Mouse (Mus musculus) bone marrow, adult 2 months (tissue): ENCODE measurements around the gene Galntl5.

Source experiments
- CTCF ChIP-seq: fragments of 200-500 bp; IDR thresholded peaks from 2 replicates; pipeline ENCODE4 v1.5.1; 2011; ENCODE audit warnings: low read length, control low read depth; ENCODE audit not compliant: control insufficient read depth, insufficient read depth
- POLR2A ChIP-seq: fragments of 200-500 bp; IDR thresholded peaks from 2 replicates; pipeline ENCODE4 v1.6.1; 2011; ENCODE audit warnings: low read depth, mild to moderate bottlenecking, control low read depth, low read length, borderline replicate concordance; ENCODE audit not compliant: control insufficient read depth

DNA sequence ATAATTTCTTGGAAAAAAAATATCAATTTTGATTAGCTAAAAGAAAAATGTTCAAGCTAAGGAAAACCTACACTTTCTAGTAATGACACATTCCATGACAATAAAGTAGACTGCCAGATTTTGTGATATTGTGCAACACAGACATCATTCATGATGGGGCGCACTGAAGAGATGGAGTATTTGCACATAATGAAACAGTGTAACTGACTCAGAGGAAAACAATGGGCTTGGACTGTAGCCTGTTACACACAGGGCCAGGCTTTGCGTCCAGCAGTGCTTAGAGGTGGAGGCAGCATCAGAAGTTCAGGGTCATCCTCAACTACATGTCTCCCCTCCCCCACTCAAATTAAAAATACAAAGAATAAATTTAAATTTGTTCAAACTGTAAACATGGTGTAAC, 9.3 kb downstream of the Galntl5 start:
- TF ChIP-seq CTCF (no peak), POLR2A (no peak)
